Comparison of ENCODE assay signal across 22 mouse cellular contexts in genomic region chr14:19860281-19860680, GRCm38 (mm10). TPM values are rescaled to one million over a fixed set of nuclear protein-coding genes. Genes with fewer than 3 reads are reported as not detected.
DNase-seq lines count a peak whose midpoint lies in the region; TF ChIP-seq lines count a peak whose summit lies in the region.
"Had no signal": no experiment of that assay in that cellular context is flagged by ENCODE, and none has a peak within 500 bp of the region (broad histone marks: within the 10 kb centered on the region; RNA-seq: fewer than 3 reads in every experiment).

No protein-coding gene starts in this region.

- no peak for TF ChIP-seq EP300 in ES-Bruce4 (IDR thresholded peaks at IDR 0.05; ENCODE audit: insufficient read depth, low read depth, low read length)

- H3K36me3 ChIP-seq in E14TG2a.4 (ENCODE audit: insufficient read depth, low read length), result peaks cover 26% of the 10 kb centered on the region
- no peaks in the 10 kb centered on the region for H3K36me3 ChIP-seq in ES-Bruce4 (ENCODE audit: control insufficient read depth, insufficient read depth, low read length, poor library complexity, severe bottlenecking)
- no peaks in the 10 kb centered on the region; the same call in none of the 2 replicates for H3K36me3 ChIP-seq in ES-E14 (ENCODE audit: control insufficient read depth, insufficient read depth, low read length, poor library complexity, severe bottlenecking)
- H3K36me3 ChIP-seq: embryonic facial prominence, embryonic 13.5 days; embryonic facial prominence, embryonic 15.5 days; forebrain, embryonic 10.5 days; forebrain, embryonic 12.5 days had no signal

- no peak for TF ChIP-seq POLR2A in ES-Bruce4 (IDR thresholded peaks at IDR 0.05; ENCODE audit: insufficient read depth, low read length)

- H3K4me1 ChIP-seq in E14TG2a.4 (replicated peaks; ENCODE audit: low read depth, low read length) (peaks cover 49% of the 10 kb centered on the region), ES-Bruce4 (ENCODE audit: control insufficient read depth, insufficient read depth, low read length) (peaks cover 6% of the 10 kb centered on the region), ES-E14 (ENCODE audit: control insufficient read depth in 2 of 2, insufficient read depth in 2 of 2, low read length in 2 of 2, poor library complexity in 1 of 2) (peaks cover 16 to 17% of the 10 kb centered on the region in 2 experiments)
- H3K4me1 ChIP-seq: embryonic facial prominence, embryonic 13.5 days; embryonic facial prominence, embryonic 15.5 days; forebrain, embryonic 10.5 days; forebrain, embryonic 12.5 days had no signal

- H3K27me3 ChIP-seq in E14TG2a.4 (ENCODE audit: insufficient read depth, low read length), result no peaks in the 10 kb centered on the region
- H3K27me3 ChIP-seq in ES-Bruce4 (ENCODE audit: control insufficient read depth, insufficient read depth, low read length, poor library complexity, severe bottlenecking), result no peaks in the 10 kb centered on the region
- H3K27me3 ChIP-seq: embryonic facial prominence, embryonic 13.5 days; embryonic facial prominence, embryonic 15.5 days; forebrain, embryonic 12.5 days; Patski had no signal

- peak overlapping the region; percentile 82 for H3K27ac ChIP-seq in ES-Bruce4 (ENCODE audit: insufficient read depth, low read length)
- peak overlapping the region; percentile 98 for H3K27ac ChIP-seq in ES-E14 (ENCODE audit: insufficient read depth, low read depth, low read length, poor library complexity, severe bottlenecking)
- H3K27ac ChIP-seq: embryonic facial prominence, embryonic 13.5 days; embryonic facial prominence, embryonic 15.5 days; forebrain, embryonic 10.5 days; forebrain, embryonic 12.5 days had no signal

- H3K9me3 ChIP-seq in E14TG2a.4 (ENCODE audit: low read length) (peaks cover 45% of the 10 kb centered on the region), ES-Bruce4 (replicated peaks; ENCODE audit: control insufficient read depth, insufficient read depth, low read length, poor library complexity, severe bottlenecking) (peaks cover 32% of the 10 kb centered on the region), ES-E14 (ENCODE audit: control insufficient read depth, insufficient read depth, low read depth, low read length) (no peaks in the 10 kb centered on the region)
- H3K9me3 ChIP-seq: embryonic facial prominence, embryonic 13.5 days; embryonic facial prominence, embryonic 15.5 days; forebrain, embryonic 12.5 days had no signal

- in situ Hi-C loops in ES-E14 (cut with MboI; ENCODE audit: low sequenced_read_pairs in 2 of 2, unreplicated experiment in 2 of 2), result no loop called here

- H3K9ac ChIP-seq in ES-Bruce4 (ENCODE audit: low read depth, poor library complexity, severe bottlenecking), result no peak overlapping the region
- peak overlapping the region; percentile 69; the same call in 1 of the 2 replicates for H3K9ac ChIP-seq in ES-E14 (ENCODE audit: insufficient read depth, low read depth, low read length, poor library complexity, severe bottlenecking)
- H3K9ac ChIP-seq: embryonic facial prominence, embryonic 13.5 days; embryonic facial prominence, embryonic 15.5 days; forebrain, embryonic 12.5 days had no signal

- H3K4me3 ChIP-seq in E14TG2a.4 (replicated peaks; ENCODE audit: low read length), result peak overlapping the region; percentile 33
- H3K4me3 ChIP-seq in ES-Bruce4 (ENCODE audit: low read depth, low read length), result no peak overlapping the region
- peak overlapping the region in 1 of 2 experiments; percentile 45; a peak in 2 of 4 replicates for H3K4me3 ChIP-seq in ES-E14 (ENCODE audit: insufficient read depth in 1 of 2, low read depth in 1 of 2, low read length in 2 of 2, poor library complexity in 1 of 2, severe bottlenecking in 1 of 2)
- H3K4me3 ChIP-seq: embryonic facial prominence, embryonic 13.5 days; embryonic facial prominence, embryonic 15.5 days; erythroblast, embryonic 14.5 days; forebrain, embryonic 10.5 days; forebrain, embryonic 12.5 days had no signal

- no peak for DNase-seq in ES-E14 (ENCODE audit: low read depth, low spot score)
- DNase-seq in ZHBTc4 (ENCODE audit: low read depth, low spot score), result peak; percentile 54
- no peak for DNase-seq in right cerebral cortex, postnatal 4 days
- DNase-seq in lung, postnatal 14 days, result no peak
- DNase-seq in retina, embryonic 14.5 days (ENCODE audit: low spot score), result no peak
- DNase-seq: adrenal gland, postnatal 10 days; adrenal gland, postnatal 25 days; cerebellum, adult 11 months; cerebellum, adult 18-20 months; cerebellum, adult 8-10 months; cerebellum, adult 9-11 months; cerebellum, postnatal 14 days; cerebellum, postnatal 36 days; embryo, embryonic 11 days had no signal

- TF ChIP-seq CTCF in E14TG2a.4 (conservative IDR thresholded peaks at IDR 0.05; ENCODE audit: low read length) (no peak), ES-Bruce4 (IDR thresholded peaks at IDR 0.05; ENCODE audit: low read depth, low read length) (no peak)

TF ChIP-seq in ES-E14, 5 proteins besides CTCF, POLR2A, EP300 and RAD21:
- no peak for TF ChIP-seq MAFK (IDR thresholded peaks at IDR 0.05; ENCODE audit: insufficient read depth, low read depth, low read length)
- TF ChIP-seq CHD2 (IDR thresholded peaks at IDR 0.05; ENCODE audit: low read depth, low read length), result no peak
- no peak for TF ChIP-seq HCFC1 (IDR thresholded peaks at IDR 0.05; ENCODE audit: borderline replicate concordance, insufficient read depth, low read length)
- TF ChIP-seq ZC3H11A (IDR thresholded peaks at IDR 0.05; ENCODE audit: borderline replicate concordance, low read depth, low read length), result no peak
- TF ChIP-seq ZNF384 (IDR thresholded peaks at IDR 0.05; ENCODE audit: low read depth, low read length), result no peak
TF ChIP-seq in ES-E14: peak in this region for 0.

RNA-seq across cellular contexts. Expression of gene Rtraf, which starts 36.7 kb away (rescaled TPM):
- polyA plus RNA-seq in ES-Bruce4 (2011; ENCODE audit: insufficient read depth, insufficient read length, low read depth, missing spikeins), result 242 and 246 TPM in 2 replicates
- 87.8 and 118 TPM in 2 replicates for total RNA-seq in ES-E14 (2012; rRNA removed)
